Mouse (Mus musculus): ENCODE data around the gene Smc5. TPM values are rescaled to one million over a fixed set of nuclear protein-coding genes. Genes with fewer than 3 reads are reported as not detected.

Gene Smc5
- polyA plus RNA-seq, 1 experiment from 2014 or later = 16.2 TPM

DNA sequence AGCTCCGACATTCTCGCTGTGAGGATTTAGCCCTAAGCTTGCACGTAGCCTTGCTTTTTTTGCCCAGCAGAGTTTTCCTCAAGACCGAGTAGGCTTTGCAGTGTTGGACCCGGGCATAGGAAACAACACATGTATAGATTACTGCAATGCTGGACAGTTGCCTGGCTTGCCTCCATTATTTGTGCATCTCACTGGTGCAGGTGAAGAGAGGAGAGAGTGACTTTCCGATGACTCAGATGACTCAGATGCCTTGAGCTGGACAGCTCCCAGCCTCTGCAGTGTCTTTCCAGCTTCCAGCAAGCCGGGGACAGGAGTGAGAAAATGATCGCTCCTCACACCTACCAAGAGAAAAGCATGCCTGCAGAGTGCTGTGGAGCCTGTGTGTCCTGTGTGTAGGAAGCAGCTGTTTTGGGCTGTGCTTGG, 111.3 kb downstream of the Smc5 start:
- Histone ChIP-seq H3K36me3 (ENCODE audit: insufficient read depth, low read length) (0 out of 2 replicates have a peak, but pooled peaks cover 2% of the 10 kb centered on the region), H3K9ac (ENCODE audit: low read depth, low read length) (no peak overlapping the region), H3K9me3 (replicated peaks; ENCODE audit: low read length) (no peaks in the 10 kb centered on the region), H3K4me1 (replicated peaks; ENCODE audit: insufficient read depth, low read length) (no peaks in the 10 kb centered on the region), H3K4me3 (replicated peaks; ENCODE audit: low read depth, low read length) (no peak overlapping the region), H3K27me3 (ENCODE audit: insufficient read depth, low read length) (no peaks in the 10 kb centered on the region), H3K4me2 (ENCODE audit: low read length) (no peak overlapping the region), H3K27ac (no peak overlapping the region)
- TF ChIP-seq CTCF (IDR thresholded peaks at IDR 0.05; ENCODE audit: low read depth) = no peak
- WGBS = 24% methylated on average over 8 of the region's 8 CpGs
- no peak for ATAC-seq (replicated peaks; ENCODE audit: low FRiP score, low read depth)
- DNase-seq (ENCODE audit: low spot score) = peak; percentile 52

DNA sequence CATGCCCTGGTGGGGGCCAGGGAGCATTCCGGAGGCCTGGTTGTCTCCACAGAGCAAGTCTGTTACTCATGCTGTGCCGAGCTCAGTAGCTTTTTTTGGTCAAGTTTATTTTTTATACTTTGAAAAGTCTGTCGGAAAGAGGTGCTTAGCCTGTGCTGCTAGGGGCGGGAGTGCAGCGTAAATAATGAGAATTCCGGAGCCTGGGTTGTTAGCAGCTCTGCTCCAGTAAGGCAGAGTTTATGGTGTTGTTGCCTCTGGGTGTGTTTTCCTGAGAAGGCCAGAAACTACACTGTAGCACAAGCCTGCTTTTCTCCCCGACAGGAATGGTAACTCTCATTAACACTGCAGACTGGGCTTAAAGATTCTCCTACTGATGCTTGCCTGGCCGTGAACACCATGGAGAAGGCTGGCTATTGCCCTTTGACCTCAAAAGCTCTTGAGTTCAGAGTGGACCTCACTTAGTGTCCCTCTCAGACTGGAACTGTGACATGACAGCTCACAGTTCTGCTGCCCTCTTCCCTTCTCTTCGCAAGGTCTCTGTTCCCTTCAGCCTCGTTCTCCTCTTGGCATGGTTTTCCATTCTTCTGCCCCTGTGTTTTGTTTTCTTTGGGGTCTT, 113.8 kb downstream of the Smc5 start:
- ATAC-seq (replicated peaks; ENCODE audit: low FRiP score, low read depth) = no peak
- DNase-seq (ENCODE audit: low spot score) = peak; percentile 38
- no peaks in the 10 kb centered on the region for H3K36me3 ChIP-seq (ENCODE audit: insufficient read depth, low read length)
- WGBS = 43% methylated on average over 10 of the region's 10 CpGs
- no peaks in the 10 kb centered on the region for H3K27me3 ChIP-seq (ENCODE audit: insufficient read depth, low read length)
- H3K4me1 ChIP-seq (replicated peaks; ENCODE audit: insufficient read depth, low read length) = no peaks in the 10 kb centered on the region
- peak overlapping the region; percentile 15; the same call in 1 of the 2 replicates for H3K27ac ChIP-seq
- no peaks in the 10 kb centered on the region for H3K9me3 ChIP-seq (replicated peaks; ENCODE audit: low read length)
- TF ChIP-seq CTCF (IDR thresholded peaks at IDR 0.05; ENCODE audit: low read depth) = no peak
- H3K4me3 ChIP-seq (replicated peaks; ENCODE audit: low read depth, low read length) = no peak overlapping the region
- H3K4me2 ChIP-seq (ENCODE audit: low read length) = no peak overlapping the region
- no peak overlapping the region for H3K9ac ChIP-seq (ENCODE audit: low read depth, low read length)

Other genes with a start within 250 kb of the Smc5 start
- 14.3 and 16.1 TPM in 2 replicates for gene Klf9, start 132.7 kb downstream of the Smc5 start, polyA plus RNA-seq (2015; fragmentation: Nextera tagmentation; extraction: Ambion mirVana)
- 2.6 and 2.7 TPM in 2 replicates for gene Mamdc2, start 174.5 kb upstream of the Smc5 start, polyA plus RNA-seq (2015; fragmentation: Nextera tagmentation; extraction: Ambion mirVana)